ENCODE assay signal across 8 mouse cellular contexts in genomic region chr6:64973968-64974367, GRCm38 (mm10).
DNase-seq lines count a peak whose midpoint lies in the region; ATAC-seq and TF ChIP-seq lines count a peak whose summit lies in the region.
"Had no signal": no experiment of that assay in that cellular context is flagged by ENCODE, and none has a peak within 500 bp of the region (broad histone marks: within the 10 kb centered on the region; RNA-seq: fewer than 3 reads in every experiment).

No protein-coding gene starts in this region.

- no peaks in the 10 kb centered on the region for H3K4me1 ChIP-seq in kidney, adult 2 months (ENCODE audit: control insufficient read depth, insufficient read depth, low read length)
- no peaks in the 10 kb centered on the region for H3K4me1 ChIP-seq in kidney, embryonic 15.5 days
- H3K4me1 ChIP-seq in ES-E14 (ENCODE audit: control insufficient read depth in 2 of 2, insufficient read depth in 2 of 2, low read length in 2 of 2, poor library complexity in 1 of 2), result no peaks in the 10 kb centered on the region
- H3K4me1 ChIP-seq: limb, embryonic 15.5 days had no signal

- no peak for ATAC-seq in kidney, embryonic 15.5 days (replicated peaks; ENCODE audit: low FRiP score)

- H3K27me3 ChIP-seq in kidney, adult 2 months (replicated peaks; ENCODE audit: control insufficient read depth, insufficient read depth, low read length), result no peaks in the 10 kb centered on the region
- H3K27me3 ChIP-seq in kidney, embryonic 15.5 days, result no peaks in the 10 kb centered on the region
- H3K27me3 ChIP-seq: limb, embryonic 15.5 days had no signal

- no peak for TF ChIP-seq POLR2A in kidney, adult 2 months (IDR thresholded peaks at IDR 0.05; ENCODE audit: low read depth, low read length)

- no peak overlapping the region for H3K27ac ChIP-seq in kidney, adult 2 months (ENCODE audit: insufficient read depth, low read depth, low read length)
- no peak overlapping the region for H3K27ac ChIP-seq in kidney, embryonic 15.5 days
- H3K27ac ChIP-seq in ES-E14 (ENCODE audit: insufficient read depth, low read depth, low read length, poor library complexity, severe bottlenecking), result no peak overlapping the region
- H3K27ac ChIP-seq: limb, embryonic 15.5 days had no signal

- WGBS in kidney, adult 2 months, result 29% methylated on average over 2 of the region's 2 CpGs
- 44% methylated on average over 2 of the region's 2 CpGs for WGBS in kidney, embryonic 15.5 days

- no peaks in the 10 kb centered on the region for H3K9me3 ChIP-seq in kidney, embryonic 15.5 days (replicated peaks)
- no peaks in the 10 kb centered on the region for H3K9me3 ChIP-seq in ES-E14 (ENCODE audit: control insufficient read depth, insufficient read depth, low read depth, low read length)
- H3K9me3 ChIP-seq: limb, embryonic 15.5 days had no signal

- H3K9ac ChIP-seq in kidney, embryonic 15.5 days, result no peak overlapping the region
- no peak overlapping the region for H3K9ac ChIP-seq in ES-E14 (ENCODE audit: insufficient read depth, low read depth, low read length, poor library complexity, severe bottlenecking)
- H3K9ac ChIP-seq: limb, embryonic 15.5 days had no signal

- H3K36me3 ChIP-seq in kidney, adult 2 months (ENCODE audit: control insufficient read depth, insufficient read depth, low read length), result no peaks in the 10 kb centered on the region
- H3K36me3 ChIP-seq in kidney, embryonic 15.5 days, result no peaks in the 10 kb centered on the region
- H3K36me3 ChIP-seq in ES-E14 (ENCODE audit: control insufficient read depth, insufficient read depth, low read length, poor library complexity, severe bottlenecking), result no peaks in the 10 kb centered on the region
- H3K36me3 ChIP-seq: limb, embryonic 15.5 days had no signal

- TF ChIP-seq CTCF in kidney, adult 2 months (conservative IDR thresholded peaks at IDR 0.05; ENCODE audit: insufficient read depth, insufficient read length, low read depth, low read length), result peak; percentile 58

- H3K4me2 ChIP-seq in kidney, embryonic 15.5 days, result no peak overlapping the region
- H3K4me2 ChIP-seq: limb, embryonic 15.5 days had no signal

- H3K4me3 ChIP-seq in kidney, adult 2 months (ENCODE audit: insufficient read depth, low read depth, low read length), result no peak overlapping the region
- H3K4me3 ChIP-seq in kidney, embryonic 15.5 days (replicated peaks), result no peak overlapping the region
- H3K4me3 ChIP-seq in ES-E14 (ENCODE audit: insufficient read depth in 1 of 2, low read depth in 1 of 2, low read length in 2 of 2, poor library complexity in 1 of 2, severe bottlenecking in 1 of 2), result no peak overlapping the region
- H3K4me3 ChIP-seq: limb, embryonic 15.5 days had no signal

- in situ Hi-C loops in ES-E14 (cut with MboI; ENCODE audit: low sequenced_read_pairs in 2 of 2, unreplicated experiment in 2 of 2), result no loop called here

- DNase-seq in kidney, adult 2 months, result peak; percentile 25
- DNase-seq in B cell, adult 2 months, result peak; percentile 35 to 39
- DNase-seq in ES-E14 (ENCODE audit: low read depth, low spot score), result peak; percentile 80
- DNase-seq in embryo, embryonic 10.5 days (ENCODE audit: low spot score), result peak; percentile 65
- peak; percentile 43 for DNase-seq in lung, postnatal 36 days
- no peak for DNase-seq in Muller cell, postnatal 12 days (ENCODE audit: inconsistent ontology term)

TF ChIP-seq in ES-E14, 5 proteins besides CTCF, POLR2A, EP300 and RAD21:
- TF ChIP-seq ZNF384 (IDR thresholded peaks at IDR 0.05; ENCODE audit: low read depth, low read length) (no peak), ZC3H11A (IDR thresholded peaks at IDR 0.05; ENCODE audit: borderline replicate concordance, low read depth, low read length) (peak; percentile 73)
